Mouse (Mus musculus) R1 (cell line): ENCODE data around the gene Caly.

Source experiments
- DNase-seq: peaks from one replicate; pipeline ENCODE4 v3.0.0-alpha.2; 2018; ENCODE audit warnings: low read depth, low spot score

Caly gene

DNA sequence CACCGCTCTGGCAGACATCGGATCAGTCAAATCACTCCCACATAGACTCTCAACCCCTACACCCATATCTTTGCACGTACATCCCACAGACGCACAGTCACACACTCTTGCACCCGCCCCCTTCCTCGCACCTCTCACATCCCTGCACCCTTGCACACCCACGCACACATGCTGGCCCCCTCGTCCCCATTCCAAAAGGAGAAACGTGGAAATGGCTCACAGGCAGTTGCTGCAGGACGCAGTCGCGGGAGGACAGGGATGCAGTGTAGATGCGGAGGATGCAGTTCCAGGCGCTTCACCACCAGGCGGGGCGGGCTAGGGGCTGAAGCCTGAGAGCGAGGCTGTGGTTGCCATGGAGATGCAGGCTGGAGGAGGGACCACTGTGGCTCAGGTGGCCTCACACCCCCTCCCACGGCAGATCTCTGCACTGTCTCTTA is at the start of gene Caly:
Gene Caly, minus strand, starts transcription at position 307 of the 437 bp plus-strand sequence.
- DNase-seq, result peak; percentile 91

DNA sequence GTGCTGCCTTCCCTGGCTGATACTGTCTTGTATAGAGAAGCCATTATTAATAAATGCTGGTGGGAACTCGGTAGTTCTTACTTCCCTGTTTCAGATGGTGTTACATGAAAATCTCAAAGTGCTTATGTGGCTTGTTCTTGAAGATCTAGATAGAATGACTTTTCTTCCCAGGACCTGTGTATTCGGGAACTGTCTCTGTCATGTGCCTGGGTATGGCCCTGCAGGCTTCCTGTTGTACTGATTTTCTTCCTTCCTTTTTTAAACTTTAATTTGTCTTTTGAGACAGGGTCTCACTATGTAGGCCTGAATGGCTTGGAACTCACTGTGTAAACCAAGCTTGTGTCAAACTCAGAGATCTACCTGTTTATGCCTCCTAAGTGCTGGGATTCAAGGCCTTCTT is 45.6 kb upstream of the Caly start:
- no peak for DNase-seq

DNA sequence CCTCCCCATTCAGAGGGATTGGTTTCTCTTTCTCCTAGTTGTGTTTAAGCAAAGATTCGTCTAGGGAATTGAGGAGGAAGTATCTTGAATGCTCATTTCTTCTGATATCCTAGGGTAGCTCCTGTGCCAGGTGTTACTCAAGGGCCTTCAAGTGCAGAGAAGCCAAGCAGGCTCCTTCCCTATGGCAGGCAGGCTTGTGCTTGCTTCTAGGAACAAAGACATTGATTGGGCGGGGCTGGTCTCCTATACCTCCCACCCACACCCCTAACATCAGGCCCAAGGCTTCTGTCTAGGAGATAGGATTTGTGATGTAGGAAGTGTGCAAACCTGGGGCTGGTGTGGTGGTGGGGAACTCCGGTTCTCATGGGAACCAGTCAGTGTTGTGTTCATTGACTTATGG is 44.6 kb upstream of the Caly start:
- peak; percentile 20 for DNase-seq

DNA sequence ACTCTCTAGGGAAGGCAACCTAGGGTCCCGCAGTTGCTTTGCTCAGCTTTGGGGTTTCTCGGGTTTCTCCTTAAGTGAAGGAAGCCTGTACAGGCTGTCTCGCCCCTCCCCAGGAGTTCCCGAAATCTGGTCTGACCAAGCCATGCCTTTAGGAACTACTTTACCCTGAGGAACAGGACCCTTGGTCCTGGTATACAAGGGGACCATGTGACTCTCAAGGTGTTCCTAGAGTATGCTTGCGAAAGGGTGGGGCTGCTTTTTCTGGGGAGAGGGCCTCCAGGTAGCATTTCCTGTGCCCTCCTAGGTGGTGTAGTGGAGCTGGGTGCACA is 43.6 kb upstream of the Caly start:
- no peak for DNase-seq

DNA sequence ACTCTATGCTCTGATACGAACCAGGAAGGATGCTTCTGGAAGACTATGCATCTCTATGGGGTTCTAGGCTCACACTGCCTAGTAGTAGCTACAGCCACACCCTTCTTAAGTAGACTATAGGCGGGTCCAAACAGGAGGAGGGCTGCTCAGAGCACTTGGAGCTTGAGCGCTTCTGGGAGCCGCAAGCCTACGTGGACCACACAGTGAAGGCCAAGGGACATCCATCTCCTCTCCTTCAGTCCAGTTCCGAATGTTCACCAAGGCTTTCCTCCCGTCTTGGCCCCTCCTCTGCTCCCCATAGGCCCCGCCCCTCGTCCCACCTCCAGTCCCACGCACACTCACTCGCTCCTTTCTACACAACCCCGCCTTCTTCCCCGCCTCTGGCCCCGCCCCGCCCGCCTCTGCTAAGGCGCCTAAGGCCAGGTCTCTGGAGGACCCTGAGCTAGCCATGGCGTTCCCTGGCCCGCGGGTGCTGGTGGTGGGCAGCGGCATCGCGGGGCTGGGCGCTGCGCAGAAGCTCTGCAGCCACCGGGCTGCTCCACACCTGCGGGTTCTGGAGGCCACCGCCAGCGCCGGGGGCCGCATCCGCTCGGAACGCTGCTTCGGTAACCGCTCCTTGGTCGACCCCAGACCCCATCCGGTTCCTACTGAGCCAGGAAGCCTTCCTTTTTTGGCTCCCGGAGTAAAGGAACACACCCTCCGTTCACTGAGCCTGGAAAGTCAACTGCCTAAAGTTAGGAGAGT is 43.1 kb upstream of the Caly start:
- peak; percentile 93 for DNase-seq

DNA sequence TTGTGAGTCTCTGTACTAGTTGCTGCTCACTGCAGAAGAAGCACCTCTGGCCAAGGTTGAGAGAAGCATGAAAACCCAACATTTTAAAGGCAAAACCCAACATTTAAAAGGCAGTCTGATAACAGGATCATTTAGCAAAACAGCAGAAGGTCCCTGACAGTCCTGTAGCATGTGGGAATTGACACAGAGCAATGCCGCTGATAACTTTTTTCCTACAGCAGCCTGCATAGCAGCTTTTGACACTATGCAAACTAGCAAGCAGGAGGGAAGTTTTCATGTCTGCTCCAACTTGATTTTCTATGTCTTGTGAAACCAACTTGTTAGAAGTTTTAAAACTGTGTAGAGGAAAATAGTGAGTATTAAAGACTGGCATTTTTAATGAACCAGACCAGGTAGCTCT is 42.0 kb upstream of the Caly start:
- DNase-seq, result no peak

DNA sequence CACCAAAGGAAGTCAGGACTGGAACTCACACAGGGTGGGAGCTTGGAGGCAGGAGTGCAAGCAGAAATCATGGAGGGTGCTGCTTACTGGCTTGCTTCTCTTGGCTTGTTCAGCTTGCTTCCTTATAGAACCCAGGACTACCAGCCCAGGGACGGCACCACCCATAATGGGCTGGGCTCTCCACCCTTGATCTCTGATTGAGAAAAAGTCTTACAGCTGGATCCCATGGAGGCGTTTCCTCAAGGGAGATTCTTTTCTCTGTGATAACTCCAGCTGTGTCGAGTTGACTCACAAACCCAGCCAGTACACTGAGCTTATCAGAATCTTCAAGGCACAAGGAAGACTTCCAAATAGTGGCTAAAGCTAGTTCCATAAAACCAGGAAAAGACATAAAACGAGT is 40.4 kb upstream of the Caly start:
- DNase-seq, result peak; percentile 44

DNA sequence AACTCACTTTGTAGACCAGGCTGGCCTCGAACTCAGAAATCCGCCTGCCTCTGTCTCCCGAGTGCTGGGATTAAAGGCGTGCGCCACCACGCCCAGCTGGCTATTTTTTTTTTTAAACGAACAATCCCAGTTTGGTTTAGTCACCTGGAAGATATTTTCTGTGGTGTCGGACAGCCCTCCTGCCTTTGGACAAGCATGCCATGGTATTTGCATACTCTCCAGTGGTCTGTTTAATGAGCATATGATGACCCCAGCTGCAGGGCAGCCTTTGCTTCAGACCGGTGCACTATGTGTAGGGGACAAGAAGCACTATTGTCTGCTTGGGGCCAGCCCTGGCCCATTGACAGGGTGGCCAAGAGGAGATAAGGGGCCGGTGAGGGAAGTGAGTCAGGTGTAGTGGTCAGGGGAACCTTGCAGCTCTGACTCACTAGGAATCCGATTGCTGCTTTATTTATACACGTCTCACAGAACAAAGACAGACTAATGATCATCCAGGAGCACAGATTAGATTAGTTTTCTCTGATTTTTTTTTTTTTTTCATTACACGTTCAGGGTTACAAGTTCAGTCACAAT is 39.1 kb upstream of the Caly start:
- DNase-seq, result no peak

DNA sequence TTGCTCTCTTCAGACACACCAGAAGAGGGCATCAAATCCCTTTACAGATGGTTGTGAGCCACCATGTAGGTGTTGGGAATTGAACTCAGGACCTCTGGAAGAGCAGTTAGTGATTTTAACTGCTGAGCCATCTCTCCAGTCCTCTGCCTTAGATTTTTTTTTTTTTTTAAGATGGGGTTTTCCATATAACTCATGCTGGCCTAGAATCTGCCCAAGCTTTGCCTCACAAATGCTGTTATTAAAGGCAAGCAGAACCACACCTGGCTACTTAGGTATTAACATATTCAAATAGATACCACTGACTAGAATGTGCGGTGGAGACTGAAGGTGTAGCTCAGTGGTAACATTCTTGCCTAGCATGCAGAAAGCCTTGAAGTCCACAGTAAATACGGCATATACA is 38.1 kb upstream of the Caly start:
- DNase-seq, result no peak

DNA sequence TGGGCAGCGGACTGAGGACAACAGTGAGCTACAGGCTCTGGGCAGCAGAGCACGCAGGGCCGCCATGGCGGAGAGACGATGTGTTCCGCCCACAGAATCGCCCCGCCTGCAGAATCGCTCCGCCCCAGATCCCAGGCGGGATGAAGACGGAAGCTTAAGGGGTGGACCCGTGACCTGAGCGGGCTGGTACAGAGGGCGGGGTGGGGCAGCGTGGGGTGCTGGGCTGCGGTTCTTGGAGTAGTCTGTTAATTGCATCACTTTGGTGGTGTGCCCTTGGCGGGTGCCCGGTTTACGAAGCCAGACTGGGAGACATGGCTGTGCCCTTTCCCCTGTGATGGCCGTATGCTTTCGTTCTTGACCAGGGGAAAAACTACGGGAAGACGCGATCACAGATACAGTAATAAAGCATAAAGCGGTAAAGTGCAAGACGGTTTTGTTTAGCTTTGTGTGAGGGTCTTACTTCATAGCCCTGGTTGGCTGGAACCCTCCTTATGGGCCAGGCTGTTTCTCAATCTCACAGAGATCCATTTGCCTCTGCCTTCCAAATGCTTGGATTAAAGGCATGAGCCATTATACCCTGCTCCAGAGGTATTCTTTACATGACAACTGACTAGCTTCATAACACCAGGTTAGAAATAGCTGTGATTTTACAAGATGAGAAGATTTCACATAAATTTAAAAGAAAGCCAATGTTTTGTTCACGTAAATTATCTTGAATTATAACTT is 34.1 kb upstream of the Caly start, which contains the start of gene Echs1:
Gene Echs1, minus strand, starts transcription at position 148 of the 726 bp plus-strand sequence.
- DNase-seq, result peak; percentile 91

DNA sequence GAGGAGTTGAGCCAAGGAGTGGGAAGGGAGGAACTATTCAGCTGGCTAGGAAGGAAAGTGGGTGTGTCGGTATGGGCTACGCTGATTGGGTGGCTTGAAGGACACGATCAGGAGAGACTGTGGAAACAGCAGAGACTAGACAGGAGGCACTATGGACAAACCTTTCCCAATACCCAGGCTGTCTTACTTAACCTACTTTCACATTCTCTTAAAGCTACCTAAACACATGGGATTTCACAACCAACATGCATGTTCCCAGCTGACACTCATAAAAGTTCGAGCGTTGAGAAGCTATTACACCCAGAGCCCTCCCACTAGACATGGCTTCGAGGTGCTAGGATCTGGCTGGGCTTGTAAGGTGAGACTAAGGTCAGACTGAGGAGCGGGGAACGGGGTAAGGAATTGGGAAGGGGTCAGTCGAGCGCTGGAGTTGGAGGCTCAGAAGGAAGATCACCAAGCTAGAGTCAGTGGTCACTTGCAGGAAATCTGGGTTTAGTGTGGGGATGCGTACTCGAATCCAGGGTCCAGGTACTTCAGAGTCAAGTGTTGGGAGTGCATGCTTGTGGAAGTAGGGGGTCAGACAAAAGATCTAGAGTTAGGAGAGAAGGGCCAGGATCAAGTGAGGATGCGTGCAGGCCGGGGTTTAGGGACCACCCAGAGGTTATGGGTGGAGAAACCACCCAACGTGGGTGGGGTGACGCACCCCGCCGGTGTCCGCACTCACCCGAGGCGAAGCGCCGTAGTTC is 33.4 kb upstream of the Caly start, which contains the start of gene Paox:
Gene Paox, plus strand, starts transcription at position 217 of the 746 bp plus-strand sequence.
- peak; percentile 85 for DNase-seq

DNA sequence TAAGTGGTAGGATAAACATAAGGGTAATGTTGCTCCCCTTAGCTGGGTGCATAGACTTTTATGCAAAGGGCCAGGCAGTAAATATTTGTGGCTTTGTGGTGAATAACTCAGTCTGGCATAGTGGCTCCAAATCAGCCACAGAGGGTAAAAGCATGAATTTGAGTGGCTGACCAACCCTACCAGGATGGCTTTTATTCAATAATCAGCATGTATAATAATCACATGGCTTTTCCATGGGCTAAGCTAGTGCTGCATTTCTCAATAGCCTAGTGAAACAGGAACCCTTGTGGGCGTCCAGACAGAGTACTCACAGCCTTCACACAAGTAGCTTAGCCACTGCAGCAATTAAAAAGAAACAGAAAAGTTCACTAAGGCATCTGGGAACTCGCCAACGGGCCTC is 29.6 kb upstream of the Caly start:
- no peak for DNase-seq

DNA sequence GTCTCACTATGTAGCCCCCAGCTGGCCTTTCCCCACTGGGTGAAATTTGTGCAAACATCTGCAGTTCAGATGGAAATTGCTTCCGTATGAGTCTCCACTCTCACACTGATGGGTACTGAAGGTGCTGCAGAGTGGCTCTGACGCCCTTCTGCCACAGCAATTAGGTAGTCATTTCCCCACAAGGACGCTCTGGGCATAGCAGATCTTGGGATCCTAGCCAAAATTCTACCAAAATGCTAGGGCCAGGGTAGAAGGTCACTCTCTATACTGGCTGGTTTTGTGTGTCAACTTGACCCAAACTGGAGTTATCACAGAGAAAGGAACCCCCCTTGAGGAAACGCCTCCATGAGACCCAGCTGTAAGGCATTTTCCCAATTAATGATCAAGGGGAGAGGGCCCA is 21.7 kb upstream of the Caly start:
- DNase-seq, result no peak

DNA sequence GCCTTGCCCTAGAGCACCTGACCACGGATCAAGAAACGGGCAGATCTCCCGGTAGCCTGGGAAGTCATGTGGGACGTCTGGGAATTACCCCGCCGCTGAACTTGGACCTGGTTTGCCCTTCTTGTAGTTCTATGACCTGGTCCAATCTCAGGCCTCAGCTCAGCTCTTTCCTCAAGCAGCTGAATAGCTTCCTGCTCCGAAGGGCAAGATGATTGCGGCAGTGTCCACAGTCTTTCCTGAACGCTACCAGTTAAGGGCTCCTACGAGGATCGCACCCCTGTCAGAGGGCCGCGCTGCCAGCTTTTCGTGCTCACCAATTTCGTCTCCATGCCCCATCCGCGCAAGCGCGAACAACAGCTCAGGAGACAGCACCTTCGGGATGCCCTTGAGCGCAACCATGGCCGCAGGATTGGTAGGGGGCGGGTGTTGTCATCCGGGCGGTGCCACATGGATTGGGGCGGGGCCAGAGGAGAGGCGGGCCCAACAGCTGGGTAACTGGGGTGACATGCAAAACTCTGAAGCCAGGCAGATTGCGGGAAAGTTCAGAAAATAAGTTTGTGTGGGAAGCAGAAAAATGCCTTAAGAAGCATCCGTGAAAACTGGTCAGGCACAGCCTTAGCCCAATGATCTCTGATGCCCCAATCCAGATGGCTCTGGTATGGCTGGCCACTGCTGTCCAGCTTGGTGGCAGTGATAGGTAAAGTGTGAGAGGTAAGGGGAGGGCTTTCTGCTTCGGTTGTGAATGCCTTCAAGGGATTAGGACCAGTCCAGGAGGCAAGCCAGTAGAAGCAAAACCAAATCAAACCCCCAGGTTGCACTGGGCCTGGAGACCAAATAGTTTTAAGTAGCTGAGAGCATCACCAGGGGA is 19.9 kb upstream of the Caly start, which contains the start of gene Fuom:
Gene Fuom, minus strand, starts transcription at position 449 of the 868 bp plus-strand sequence.
- peak; percentile 93 for DNase-seq

DNA sequence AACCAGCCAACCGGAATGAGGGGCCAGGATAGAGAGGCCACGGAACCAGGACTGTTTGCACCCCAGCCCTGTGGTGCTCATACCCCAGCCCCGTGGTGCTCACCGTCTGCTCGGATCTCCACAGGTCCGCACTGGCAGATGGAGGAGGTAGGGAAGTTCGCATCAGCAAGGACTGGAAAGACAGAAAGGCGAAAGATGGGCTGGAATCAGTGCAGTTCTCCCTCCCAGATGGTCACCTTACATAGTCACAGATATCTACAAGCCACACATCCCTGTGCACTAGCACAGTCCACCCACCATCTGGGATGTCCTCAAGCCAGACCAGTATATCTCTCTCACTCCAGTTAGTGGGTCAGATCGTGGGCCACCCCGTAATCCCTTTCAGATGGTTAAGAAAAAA is 19.1 kb upstream of the Caly start:
- no peak for DNase-seq

DNA sequence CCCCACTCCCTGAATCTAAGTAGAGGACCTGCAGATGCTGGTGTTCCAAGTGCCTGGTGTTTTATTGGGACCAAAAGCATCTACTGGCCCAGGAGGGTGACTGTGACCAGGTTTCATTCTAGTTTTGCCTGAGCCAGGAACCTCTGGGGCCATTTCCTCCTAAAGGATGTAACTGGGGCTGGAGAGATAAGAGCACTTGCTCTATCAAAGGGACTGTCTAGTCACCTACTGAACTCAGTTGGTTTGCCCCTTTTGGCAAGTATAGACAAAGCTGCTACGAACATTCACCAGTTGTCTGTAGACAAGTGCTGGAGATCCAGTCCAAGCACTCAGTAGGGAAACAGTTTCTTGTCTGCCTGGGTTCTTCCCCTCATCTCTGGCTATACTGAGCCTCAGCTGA is 16.1 kb upstream of the Caly start:
- no peak for DNase-seq

DNA sequence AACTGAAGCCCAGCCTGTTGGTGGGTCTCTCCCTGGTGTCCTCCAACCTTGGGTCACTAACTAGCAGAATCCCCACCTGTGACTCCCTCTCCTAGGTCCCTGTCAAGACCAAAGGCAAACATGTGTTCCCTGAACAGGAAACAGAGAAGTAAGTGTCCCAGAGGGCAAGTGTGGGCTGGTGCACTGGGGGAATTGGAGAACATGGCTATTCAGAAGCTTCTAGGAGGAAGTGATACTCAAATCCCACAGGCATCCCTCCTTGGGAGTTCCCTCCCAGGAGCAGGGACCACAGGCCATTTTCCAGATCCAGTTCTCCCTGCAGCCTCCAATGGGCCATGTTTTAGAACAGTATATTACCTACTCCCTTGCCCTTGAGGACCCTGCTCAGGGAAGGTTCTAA is 13.7 kb upstream of the Caly start:
- DNase-seq, result no peak

DNA sequence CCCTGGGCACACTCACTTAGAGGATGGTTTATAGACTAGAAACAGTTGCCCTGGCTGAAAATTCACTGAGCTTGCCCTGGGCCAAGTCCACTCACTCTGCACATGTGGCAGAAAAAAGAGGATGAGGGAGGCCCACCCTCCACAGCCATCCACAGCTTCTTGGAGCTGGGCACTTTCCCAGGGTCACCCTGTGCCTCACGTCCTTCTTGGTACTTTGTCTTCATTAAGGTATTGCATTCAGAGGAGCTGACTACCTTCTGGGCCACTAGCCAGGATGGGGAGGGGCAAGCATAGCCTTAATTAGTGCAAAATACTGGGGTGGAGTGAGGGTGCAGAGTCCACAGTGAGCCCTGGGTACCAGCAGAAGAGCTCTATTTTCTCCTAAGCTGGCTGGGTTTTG is 13.2 kb upstream of the Caly start:
- DNase-seq, result no peak

DNA sequence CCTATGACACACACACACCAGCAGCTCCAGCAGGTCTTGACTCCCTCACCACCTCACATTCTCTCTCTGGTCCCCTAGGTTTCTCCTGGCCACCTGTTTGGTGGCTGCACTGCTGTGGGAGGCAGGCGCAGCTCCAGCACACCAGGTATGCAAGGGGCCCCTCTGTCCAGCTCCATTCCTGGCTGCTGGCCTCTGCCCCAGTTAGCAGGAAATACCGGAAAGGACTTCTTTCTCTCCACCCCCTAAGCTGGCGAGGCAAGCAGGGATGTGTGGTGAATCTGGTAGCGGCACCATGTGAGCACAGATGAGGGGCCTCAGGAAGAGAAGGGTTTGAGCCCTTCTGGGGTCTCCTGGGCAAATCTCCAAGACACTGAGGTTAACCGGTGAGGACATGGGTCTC is 12.6 kb upstream of the Caly start:
- no peak for DNase-seq

DNA sequence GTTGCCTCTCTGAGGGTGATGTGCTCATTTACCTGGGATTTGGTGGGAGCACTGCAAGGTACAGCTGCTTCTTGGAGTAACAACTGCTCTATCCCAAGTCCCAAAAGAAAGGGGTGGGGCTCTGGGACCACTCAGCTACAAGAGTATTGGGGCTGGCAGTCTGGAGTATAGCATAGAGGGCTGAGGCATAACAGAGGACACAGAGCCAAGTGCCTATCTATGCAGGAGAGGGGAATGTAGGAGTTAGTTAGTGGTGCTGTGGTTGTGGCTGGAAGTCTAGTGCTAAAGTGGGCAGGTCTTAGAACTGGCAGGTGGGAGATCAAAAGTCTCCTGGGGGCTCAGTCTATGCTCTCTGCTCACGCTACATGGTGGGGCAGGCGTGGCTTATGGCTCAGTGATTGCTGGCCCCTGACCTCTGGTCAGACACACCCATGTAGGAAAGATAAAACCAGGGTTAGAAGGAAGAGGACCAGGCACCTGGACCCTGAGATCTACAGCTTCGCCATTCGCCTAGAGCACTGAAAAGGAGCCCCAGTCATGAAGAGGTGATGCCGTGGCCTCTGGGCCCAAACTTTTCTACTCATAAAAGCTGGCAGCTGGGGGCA is 10.7 kb upstream of the Caly start, which contains the start of gene Prap1:
Gene Prap1, plus strand, starts transcription at position 472 of the 605 bp plus-strand sequence.
- no peak for DNase-seq

DNA sequence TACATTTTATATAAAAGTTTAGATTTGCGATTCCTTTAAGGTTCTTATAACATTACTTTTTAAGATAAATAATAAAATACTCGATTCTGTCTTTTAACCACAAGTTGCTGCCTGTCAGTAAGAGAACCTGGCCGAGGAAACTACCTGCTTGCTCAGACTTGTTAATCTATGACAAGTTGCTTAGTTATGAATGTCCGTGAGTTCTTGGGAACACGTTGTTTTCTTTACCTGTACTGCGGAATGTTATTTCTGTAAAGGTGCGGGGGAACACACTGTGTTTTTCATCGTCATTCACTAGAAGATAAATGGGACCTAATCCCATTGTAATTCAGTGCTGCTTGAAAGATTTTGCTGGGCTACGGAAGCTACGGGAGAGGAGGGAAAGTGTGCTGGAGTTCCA is 8.3 kb upstream of the Caly start:
- DNase-seq, result no peak
